Mouse (Mus musculus): ENCODE measurements at regions not wholly inside any gene's neighbourhood (a gene's known extent, or its start where the extent isn't known, plus 50 kb on each side); places are given as distances from the start of the nearest gene placed in this dataset.

GRCm38 (mm10) chr10:92097081-92097480, 625.1 kb downstream of the Nedd1 start:
- TF ChIP-seq MYOD1 (IDR thresholded peaks at IDR 0.05; ENCODE audit: control insufficient read depth, insufficient read length, low read depth), result no peak
- TF ChIP-seq CTCF (IDR thresholded peaks at IDR 0.05; ENCODE audit: control insufficient read depth, insufficient read depth, insufficient read length), result no peak
- TF ChIP-seq USF1 (IDR thresholded peaks at IDR 0.05; ENCODE audit: low read depth), result no peak
- no peak for TF ChIP-seq FOSL1 (IDR thresholded peaks at IDR 0.05; ENCODE audit: insufficient read depth, low read length, poor library complexity, severe bottlenecking)
- no peak for TF ChIP-seq MAX (IDR thresholded peaks at IDR 0.05)
- TF ChIP-seq MYOG (IDR thresholded peaks at IDR 0.05; ENCODE audit: control insufficient read depth, extremely low read depth, insufficient read length), result no peak
